Mouse (Mus musculus) spleen, adult 2 months (tissue): Measurements from ENCODE around the gene Nat9. TPM values are rescaled to one million over a fixed set of nuclear protein-coding genes. Genes with fewer than 3 reads are reported as not detected.

Source experiments
- DNase-seq, 2 experiments: peaks; one replicate each; pipeline versions ENCODE4 v3.0.0 to v3.0.0-alpha.2; 2012 to 2021; ENCODE audit warnings: low spot score in 2 of 2, low read depth in 1 of 2
- H3K27ac ChIP-seq: fragments of 200-500 bp; 2 replicates; pipeline ENCODE4 v1.5.1; 2012; ENCODE audit warnings: low read length, inconsistent platforms; ENCODE audit not compliant: insufficient read depth
- H3K27me3 ChIP-seq: fragments of 200-500 bp; 2 replicates; pipeline ENCODE4 v1.6.1; 2012; ENCODE audit warnings: mild to moderate bottlenecking, moderate library complexity, low read length, inconsistent platforms; ENCODE audit not compliant: control insufficient read depth, insufficient read depth
- H3K36me3 ChIP-seq: fragments of 200-500 bp; 2 replicates; pipeline ENCODE4 v1.6.1; 2012; ENCODE audit warnings: mild to moderate bottlenecking, low read length, inconsistent platforms; ENCODE audit not compliant: control insufficient read depth, insufficient read depth
- H3K4me1 ChIP-seq: fragments of 200-500 bp; 2 replicates; pipeline ENCODE4 v1.6.1; 2011; ENCODE audit warnings: inconsistent platforms; ENCODE audit not compliant: control insufficient read depth, insufficient read depth, insufficient read length
- H3K4me3 ChIP-seq: fragments of 200-500 bp; 2 replicates; pipeline ENCODE4 v1.5.1; 2011; ENCODE audit warnings: mild to moderate bottlenecking, inconsistent platforms; ENCODE audit not compliant: insufficient read depth, insufficient read length; ENCODE audit errors: extremely low read depth
- CTCF ChIP-seq: fragments of 200-500 bp; IDR thresholded peaks from 2 replicates; pipeline ENCODE4 v1.5.1; 2011; ENCODE audit warnings: mild to moderate bottlenecking, inconsistent platforms; ENCODE audit not compliant: insufficient read depth, insufficient read length, insufficient replicate concordance; ENCODE audit errors: extremely low read depth
- POLR2A ChIP-seq: fragments of 200-500 bp; IDR thresholded peaks from 2 replicates; pipeline ENCODE4 v1.6.1; 2011; ENCODE audit warnings: low read depth, low read length, inconsistent platforms
- WGBS: fragments of 180-500 bp; shearing (Covaris S2); methylation state at CpG from one replicate; pipeline ENCODE4 v1.1.7; 2018; 5-methylcytosine and 5-hydroxymethylcytosine counted together
- polyA plus RNA-seq: library from polyadenylated mRNA; depleted of rRNA; stranded (reverse); fragments of >200 nt; gene quantifications from 2 replicates; pipeline ENCODE4 v1.2.3, GENCODE M21; 2012

Gene Nat9
- polyA plus RNA-seq, 1 experiment = 12.3 TPM

DNA sequence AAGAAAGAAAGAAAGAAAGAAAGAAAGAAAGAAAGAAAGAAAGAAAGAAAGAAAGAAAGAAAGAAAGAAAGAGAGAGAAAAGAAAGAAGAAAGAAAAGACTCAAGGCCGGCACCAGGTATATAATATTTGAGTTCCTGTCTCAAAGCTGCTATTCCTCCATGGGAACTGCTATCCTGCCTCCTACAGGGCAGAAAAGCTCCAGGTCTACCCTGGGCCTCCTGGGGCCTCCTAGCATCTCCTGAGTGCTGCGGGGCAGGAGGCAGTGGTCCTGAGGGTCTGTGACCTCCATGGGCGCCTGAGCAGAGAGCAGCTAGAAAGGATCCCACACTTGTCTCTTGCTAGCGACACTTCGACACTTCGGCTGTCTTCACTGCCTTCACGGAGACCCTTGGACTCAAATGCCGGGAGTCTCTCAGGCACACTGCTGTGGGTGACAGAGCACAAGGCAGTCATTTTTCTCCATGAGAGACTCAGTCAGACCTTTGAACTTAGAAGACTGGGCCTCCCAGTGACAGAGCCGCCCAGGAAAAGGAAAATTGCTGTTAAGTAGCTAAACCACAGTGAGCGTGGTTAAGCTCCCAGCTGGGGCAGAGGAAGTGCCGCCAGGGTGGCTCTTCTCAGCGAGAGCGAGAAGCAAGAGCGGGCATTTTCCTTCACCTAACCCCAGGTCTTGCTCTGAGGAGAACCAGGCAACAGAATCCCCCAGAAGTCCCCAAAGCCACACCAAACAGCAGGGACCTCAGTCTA lies 43.7 kb upstream of the Nat9 start:
- Histone ChIP-seq H3K4me3 (no peak overlapping the region), H3K36me3 (peaks cover 2% of the 10 kb centered on the region; the same call in 1 of the 2 replicates), H3K27ac (peak overlapping the region; percentile 71), H3K4me1 (peaks cover 35% of the 10 kb centered on the region; the same call in 1 of the 2 replicates), H3K27me3 (no peaks in the 10 kb centered on the region)
- 15% methylated on average over 14 of the region's 14 CpGs for WGBS
- DNase-seq = peak; percentile 36 to 44
- TF ChIP-seq CTCF = no peak

DNA sequence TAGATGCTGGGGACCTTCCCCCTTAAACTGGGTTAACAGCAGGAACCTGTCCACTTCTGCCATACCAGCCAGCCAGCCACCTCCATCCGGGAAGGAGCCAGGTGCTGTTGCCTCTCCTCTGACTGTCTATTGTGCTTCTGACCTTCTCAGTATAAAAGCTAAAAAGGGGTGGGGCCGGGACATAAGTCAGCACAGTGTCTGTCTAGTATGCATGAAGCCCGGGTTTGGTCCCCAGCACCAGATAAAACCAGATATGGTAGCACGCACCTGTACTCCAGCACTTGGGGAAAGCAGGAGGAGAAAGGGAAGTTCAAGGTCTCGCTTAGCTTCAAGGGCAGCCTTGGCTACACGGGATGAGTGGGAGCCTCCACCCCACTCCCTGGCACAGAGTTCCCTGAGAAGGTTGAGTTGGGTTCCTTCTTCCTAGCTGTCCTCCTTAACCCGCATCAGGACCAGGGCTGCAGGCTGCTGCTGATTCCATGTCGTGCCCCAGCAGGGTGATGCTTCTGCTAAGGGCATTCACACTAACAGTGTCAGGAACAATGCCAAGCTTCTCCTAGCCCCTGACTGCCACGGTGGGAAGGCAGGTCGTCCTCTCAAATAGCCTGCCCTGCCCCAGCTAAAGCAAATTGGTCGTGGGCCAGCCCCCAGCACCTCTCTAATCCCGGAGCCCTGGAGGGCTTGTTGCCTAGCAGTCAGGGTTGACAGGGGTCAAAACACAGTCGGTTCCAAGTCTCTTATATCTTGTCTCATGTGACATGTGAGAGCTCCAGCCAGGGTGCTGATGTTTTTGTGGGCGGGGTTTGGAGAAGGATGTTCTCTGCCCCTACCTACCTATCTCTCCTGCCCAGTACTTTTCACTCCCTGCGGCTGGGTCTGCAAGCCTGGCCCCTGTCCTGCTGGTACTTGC lies 41.6 kb upstream of the Nat9 start:
- Histone ChIP-seq H3K4me3 (no peak overlapping the region), H3K27ac (no peak overlapping the region), H3K4me1 (peaks cover 41% of the 10 kb centered on the region; the same call in 1 of the 2 replicates), H3K27me3 (no peaks in the 10 kb centered on the region), H3K36me3 (0 out of 2 replicates have a peak, but pooled peaks cover under 1% of the 10 kb centered on the region)
- TF ChIP-seq POLR2A = no peak
- TF ChIP-seq CTCF = no peak; the same call in 1 of the 2 replicates
- 78% methylated on average over 15 of the region's 15 CpGs for WGBS
- no peak for DNase-seq

DNA sequence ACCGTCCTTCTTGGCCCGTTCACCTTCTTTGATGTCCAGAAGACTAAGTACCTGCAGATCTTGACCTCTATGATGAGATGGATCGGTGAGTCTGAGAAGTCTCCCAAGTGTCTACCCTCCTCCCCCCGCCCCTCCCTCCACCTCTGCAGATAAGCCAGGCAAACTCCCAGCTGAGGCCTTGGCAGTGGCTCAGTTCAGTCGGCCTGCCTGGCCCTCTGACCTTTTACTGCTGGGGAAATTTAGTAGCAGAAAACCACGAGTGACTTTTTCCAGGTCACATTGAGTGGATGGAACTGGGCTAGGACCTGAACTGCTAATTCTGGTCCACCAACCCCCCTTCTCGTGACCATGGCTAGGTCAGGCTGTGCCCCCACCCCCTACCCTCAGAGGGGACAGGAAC lies 40.8 kb upstream of the Nat9 start:
- Histone ChIP-seq H3K27ac (no peak overlapping the region), H3K36me3 (no peaks in the 10 kb centered on the region)
- 68% methylated on average over 7 of the region's 7 CpGs for WGBS

DNA sequence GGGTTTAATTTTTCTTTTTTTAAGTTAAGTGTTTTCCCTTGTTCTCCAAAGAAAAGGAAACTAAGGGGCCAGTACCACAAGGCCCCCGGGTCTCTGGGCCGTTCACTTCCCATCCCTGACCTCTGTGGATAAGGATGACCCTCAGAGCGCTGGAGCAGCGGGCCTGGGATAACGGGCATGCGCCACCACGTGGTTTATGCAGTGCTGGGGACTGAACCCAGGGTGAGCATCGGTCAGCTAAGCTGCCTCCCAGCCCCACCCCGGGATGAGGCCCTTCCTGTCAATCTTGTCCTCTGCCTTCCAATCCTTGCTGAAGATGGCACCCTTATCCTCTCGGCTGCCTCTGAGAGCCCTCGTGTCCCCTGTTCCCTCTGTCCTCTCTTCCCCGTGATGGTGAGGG lies 40.0 kb upstream of the Nat9 start:
- no peak overlapping the region for H3K4me3 ChIP-seq
- H3K36me3 ChIP-seq = no peaks in the 10 kb centered on the region
- H3K27me3 ChIP-seq = no peaks in the 10 kb centered on the region
- H3K27ac ChIP-seq = no peak overlapping the region
- 83% methylated on average over 12 of the region's 12 CpGs for WGBS
- TF ChIP-seq POLR2A (no peak), CTCF (no peak)
- H3K4me1 ChIP-seq = peaks cover 36% of the 10 kb centered on the region; the same call in 1 of the 2 replicates
- no peak for DNase-seq

More for the DNA sequence above, 40.8 kb upstream of the Nat9 start:
- Histone ChIP-seq H3K4me1 (peaks cover 41% of the 10 kb centered on the region; the same call in 1 of the 2 replicates), H3K4me3 (no peak overlapping the region), H3K27me3 (no peaks in the 10 kb centered on the region)
- DNase-seq = no peak
- TF ChIP-seq CTCF = no peak

DNA sequence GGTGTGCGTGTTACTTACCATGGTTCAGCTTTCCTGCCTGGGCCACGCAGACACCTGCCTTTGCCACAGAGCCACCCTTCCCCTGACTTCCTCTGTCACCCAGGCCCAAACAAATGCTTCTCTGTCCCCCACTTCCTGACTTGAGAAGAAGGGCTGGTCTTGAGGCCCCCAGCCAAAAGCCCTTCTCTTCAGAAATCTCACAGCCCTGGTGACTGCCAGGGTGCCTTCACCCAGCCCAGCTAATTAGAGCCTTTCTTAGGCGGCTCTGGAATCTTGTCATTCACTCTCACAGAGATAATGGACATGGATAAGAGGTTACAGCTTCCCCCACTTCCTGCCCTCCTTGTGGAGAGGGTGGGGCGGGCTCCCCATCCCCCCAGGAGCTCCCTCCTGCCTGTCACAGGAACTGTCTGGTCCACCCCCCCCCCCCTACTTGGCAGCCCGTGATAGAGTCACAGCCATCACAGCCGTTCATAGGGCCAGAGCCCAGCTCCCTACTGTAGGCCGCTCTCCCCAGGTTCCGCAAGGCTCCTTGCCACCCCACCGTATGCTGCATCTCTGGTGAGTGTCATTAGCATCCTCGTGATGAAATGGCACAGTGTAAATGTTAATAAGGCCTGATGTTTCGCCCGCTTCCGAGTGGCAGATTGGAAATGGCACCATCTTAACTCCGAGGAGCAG lies 39.3 kb upstream of the Nat9 start:
- WGBS = 52% methylated on average over 14 of the region's 14 CpGs
- H3K4me3 ChIP-seq = no peak overlapping the region
- peak overlapping the region; percentile 70 for H3K27ac ChIP-seq
- no peaks in the 10 kb centered on the region for H3K36me3 ChIP-seq
- H3K27me3 ChIP-seq = no peaks in the 10 kb centered on the region
- peaks cover 30% of the 10 kb centered on the region; the same call in 1 of the 2 replicates for H3K4me1 ChIP-seq
- TF ChIP-seq POLR2A (no peak), CTCF (no peak)
- DNase-seq = no peak

DNA sequence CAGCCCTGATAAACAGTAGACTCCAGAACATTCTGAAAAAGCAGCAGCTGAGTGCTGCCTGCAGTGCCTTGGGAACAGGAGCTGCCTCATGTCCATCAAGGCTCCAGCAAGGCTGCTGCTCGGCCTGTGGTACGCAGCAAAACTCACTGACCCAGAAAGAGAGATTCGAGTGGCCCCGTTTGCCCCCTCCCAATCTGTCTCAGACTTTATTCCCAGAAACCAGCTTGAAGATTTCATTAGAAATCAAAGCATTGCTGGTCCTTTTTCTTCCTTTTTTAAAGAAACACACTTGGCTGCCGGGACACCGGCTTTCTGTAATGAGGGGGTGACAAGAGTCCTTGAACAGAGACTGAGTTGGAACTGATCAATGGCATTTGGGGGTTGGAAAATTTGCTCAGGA lies 37.6 kb upstream of the Nat9 start:
- 94% methylated on average over 6 of the region's 6 CpGs for WGBS
- Histone ChIP-seq H3K27me3 (no peaks in the 10 kb centered on the region), H3K4me3 (no peak overlapping the region), H3K27ac (no peak overlapping the region), H3K4me1 (peaks cover 24% of the 10 kb centered on the region; the same call in 1 of the 2 replicates), H3K36me3 (no peaks in the 10 kb centered on the region)
- TF ChIP-seq CTCF (no peak), POLR2A (no peak)
- no peak for DNase-seq
